Mouse (Mus musculus) E14TG2a.4 (cell line): Measurements from ENCODE around the gene Scnm1.

ENCODE experiments used
- CTCF ChIP-seq: conservative IDR thresholded peaks from 2 replicates; pipeline ENCODE4 v1.5.1; 2014; ENCODE audit warnings: low read length
- NANOG ChIP-seq: IDR thresholded peaks from 2 replicates; pipeline ENCODE4 v1.6.1; 2014; ENCODE audit warnings: borderline replicate concordance, low read length, mixed read lengths

- TF ChIP-seq CTCF (no peak), NANOG (no peak)
Measured at GRCm38 (mm10) chr3:95130081-95130480, 3.7 kb downstream of the Scnm1 start.
